Mouse (Mus musculus) G1E-ER4 (cell line): ENCODE results near the gene Pex3. TPM values are rescaled to one million over a fixed set of nuclear protein-coding genes. Genes with fewer than 3 reads are reported as not detected.

Experiments
- GATA1 ChIP-seq: IDR thresholded peaks from one replicate; pipeline ENCODE4 v1.8.0; 2012; ENCODE audit warnings: low read length, inconsistent platforms
- polyA plus RNA-seq: library from polyadenylated mRNA; stranded (reverse); fragments of >175 nt; gene quantifications from 2 replicates; pipeline ENCODE4 v1.2.3, GENCODE M21; 2012

Gene Pex3
- polyA plus RNA-seq, 1 experiment: 12.3 TPM

- no peak for TF ChIP-seq GATA1
Observed at GRCm38 (mm10) chr10:13560014-13560674, 7.2 kb upstream of the Pex3 start.

GRCm38 (mm10) chr10:13554316-13554715 lies 1.4 kb upstream of the Pex3 start:
- TF ChIP-seq GATA1: no peak

- TF ChIP-seq GATA1: no peak
Observed at GRCm38 (mm10) chr10:13553498-13553985, 600 bp upstream of the Pex3 start.

GRCm38 (mm10) chr10:13541721-13542120 lies 11.2 kb downstream of the Pex3 start:
- no peak for TF ChIP-seq GATA1

GRCm38 (mm10) chr10:13539769-13540333 lies 13.1 kb downstream of the Pex3 start:
- TF ChIP-seq GATA1: no peak

GRCm38 (mm10) chr10:13536706-13537105 lies 16.2 kb downstream of the Pex3 start:
- no peak for TF ChIP-seq GATA1

- no peak for TF ChIP-seq GATA1
Observed at GRCm38 (mm10) chr10:13534751-13535150, 18.2 kb downstream of the Pex3 start.

- TF ChIP-seq GATA1: no peak
Observed at GRCm38 (mm10) chr10:13528155-13528554, 24.8 kb downstream of the Pex3 start.

- no peak for TF ChIP-seq GATA1
Observed at GRCm38 (mm10) chr10:13521857-13522256, 31.1 kb downstream of the Pex3 start.

- TF ChIP-seq GATA1: no peak
Observed at GRCm38 (mm10) chr10:13502371-13502770, 50.6 kb downstream of the Pex3 start.

GRCm38 (mm10) chr10:13500938-13501496 lies 51.9 kb downstream of the Pex3 start:
- no peak for TF ChIP-seq GATA1

- TF ChIP-seq GATA1: no peak
Observed at GRCm38 (mm10) chr10:13500473-13500872, 52.5 kb downstream of the Pex3 start.

GRCm38 (mm10) chr10:13499331-13499730 lies 53.6 kb downstream of the Pex3 start, which contains the start of gene Fuca2:
TSS of gene Fuca2 (plus strand) at chr10:13499540.
- no peak for TF ChIP-seq GATA1

GRCm38 (mm10) chr10:13496315-13496714 lies 56.6 kb downstream of the Pex3 start:
- no peak for TF ChIP-seq GATA1

GRCm38 (mm10) chr10:13493978-13494686 lies 58.8 kb downstream of the Pex3 start:
- TF ChIP-seq GATA1: no peak

GRCm38 (mm10) chr10:13489671-13490070 lies 63.3 kb downstream of the Pex3 start:
- TF ChIP-seq GATA1: no peak
